Comparison of ENCODE assay signal across 8 mouse cellular contexts in genomic region chr2:128125635-128126470, GRCm38 (mm10). TPM values are rescaled to one million over a fixed set of nuclear protein-coding genes. Genes with fewer than 3 reads are reported as not detected.
DNase-seq lines count a peak whose midpoint lies in the region; ATAC-seq and TF ChIP-seq lines count a peak whose summit lies in the region.

Gene Bcl2l11, plus strand, starts transcription at chr2:128126038.

- TF ChIP-seq POLR2A in MEL (IDR thresholded peaks at IDR 0.05; ENCODE audit: control insufficient read depth in 1 of 2, insufficient read depth in 1 of 2, low read depth in 1 of 2, low read length in 2 of 2, poor library complexity in 1 of 2), result peak; percentile 70 to 96

- TF ChIP-seq RAD21 in MEL (IDR thresholded peaks at IDR 0.05; ENCODE audit: low read depth, low read length), result peak; percentile 63

- no peak for TF ChIP-seq EP300 in MEL (IDR thresholded peaks at IDR 0.05; ENCODE audit: low read depth in 1 of 2, low read length in 2 of 2)

- no peaks in the 10 kb centered on the region; a peak in 1 of 4 replicates for H3K36me3 ChIP-seq in MEL (ENCODE audit: control insufficient read depth in 1 of 2, insufficient read depth in 2 of 2, low read length in 2 of 2)
- H3K36me3 ChIP-seq in lung, embryonic 14.5 days (ENCODE audit: insufficient read depth), result peaks cover 21% of the 10 kb centered on the region

- no peaks in the 10 kb centered on the region for H3K27me3 ChIP-seq in MEL (ENCODE audit: control insufficient read depth in 1 of 2, insufficient read depth in 2 of 2, low read length in 2 of 2)
- H3K27me3 ChIP-seq in lung, embryonic 14.5 days (ENCODE audit: insufficient read depth, low read length), result peaks cover 24% of the 10 kb centered on the region

- peak within 1 kb of the TSS; percentile 17; the same call in 1 of the 2 replicates for H3K27ac ChIP-seq in MEL (ENCODE audit: control insufficient read depth, low read depth, low read length)
- H3K27ac ChIP-seq in lung, embryonic 14.5 days (ENCODE audit: low read depth), result peak within 1 kb of the TSS; percentile 84

- no peaks in the 10 kb centered on the region for H3K79me2 ChIP-seq in MEL (ENCODE audit: control insufficient read depth, insufficient read depth, low read length, poor library complexity)

- peak in 2 of 3 experiments; percentile 59 to 70; a peak in 5 of 6 replicates for TF ChIP-seq CTCF in MEL (IDR thresholded peaks at IDR 0.05 in 2 of 3, conservative IDR thresholded peaks at IDR 0.05 in 1 of 3; ENCODE audit: control insufficient read depth in 1 of 3, insufficient read depth in 1 of 3, low read depth in 2 of 3, low read length in 3 of 3, poor library complexity in 1 of 3, severe bottlenecking in 1 of 3)
- peak; percentile 76 for TF ChIP-seq CTCF in lung, embryonic 14.5 days (IDR thresholded peaks at IDR 0.05; ENCODE audit: low read depth)

- WGBS in lung, embryonic 14.5 days, result under 1% methylated on average over 76 of the region's 76 CpGs

- DNase-seq in MEL (ENCODE audit: low read depth, low spot score), result peak; percentile 97
- DNase-seq in cerebellum, adult 8-10 months, result peak; percentile 78
- peak; percentile 96 for DNase-seq in forelimb bud, embryonic 11.5 days (ENCODE audit: low read depth, low spot score)
- peak; percentile 98 for DNase-seq in heart, postnatal 4 days
- peak; percentile 76 to 81 for DNase-seq in layer of hippocampus, adult 8-10 months (ENCODE audit: low spot score in 2 of 2)
- peak; percentile 97 for DNase-seq in lung, embryonic 14.5 days
- peak; percentile 95 to 96 for DNase-seq in thymus, adult 18-20 months

- H3K9ac ChIP-seq in MEL (ENCODE audit: control insufficient read depth, low read depth, low read length, poor library complexity, severe bottlenecking), result peak within 1 kb of the TSS; percentile 77
- peak within 1 kb of the TSS; percentile 78 for H3K9ac ChIP-seq in lung, embryonic 14.5 days

- H3K4me1 ChIP-seq in MEL (ENCODE audit: control insufficient read depth in 1 of 2, insufficient read depth in 2 of 2, low read length in 2 of 2), result peaks cover 0 to 5% of the 10 kb centered on the region in 2 experiments; a peak in 1 of 4 replicates
- peaks cover 23% of the 10 kb centered on the region for H3K4me1 ChIP-seq in lung, embryonic 14.5 days (ENCODE audit: insufficient read depth)

- peak; percentile 81 for ATAC-seq in lung, embryonic 14.5 days (ENCODE audit: insufficient read depth)
- ATAC-seq in neutrophil, adult 5-6 weeks (ENCODE audit: extremely low read depth, insufficient number of reproducible peaks, low FRiP score, poor library complexity, severe bottlenecking), result peak; percentile 66

- H3K4me2 ChIP-seq in lung, embryonic 14.5 days, result peak within 1 kb of the TSS; percentile 94

- no peaks in the 10 kb centered on the region for H3K9me3 ChIP-seq in MEL (replicated peaks; ENCODE audit: insufficient read depth, low read length)
- H3K9me3 ChIP-seq in lung, embryonic 14.5 days (ENCODE audit: low read depth, low read length), result no peaks in the 10 kb centered on the region

- H3K4me3 ChIP-seq in MEL (ENCODE audit: control insufficient read depth in 1 of 2, insufficient read depth in 1 of 2, low read depth in 2 of 2, low read length in 2 of 2), result peak within 1 kb of the TSS; percentile 95 to 99
- H3K4me3 ChIP-seq in lung, embryonic 14.5 days (ENCODE audit: low read depth, low read length), result peak within 1 kb of the TSS; percentile 73

TF ChIP-seq in MEL, 35 proteins besides CTCF, POLR2A, EP300 and RAD21:
- TF ChIP-seq JUND (IDR thresholded peaks at IDR 0.05; ENCODE audit: low read depth, low read length), result no peak
- peak; percentile 42; the same call in 1 of the 2 replicates for TF ChIP-seq UBTF (IDR thresholded peaks at IDR 0.05; ENCODE audit: borderline replicate concordance, insufficient read depth, low read depth, low read length)
- TF ChIP-seq ETS1 (IDR thresholded peaks at IDR 0.05; ENCODE audit: low read depth, low read length), result peak; percentile 56
- no peak for TF ChIP-seq ZKSCAN1 (IDR thresholded peaks at IDR 0.05; ENCODE audit: low read depth, low read length)
- no peak for TF ChIP-seq GABPA (IDR thresholded peaks at IDR 0.05; ENCODE audit: low read depth, low read length)
- TF ChIP-seq MAX (IDR thresholded peaks at IDR 0.05; ENCODE audit: low read length), result peak; percentile 49
- TF ChIP-seq POLR2AphosphoS5 (IDR thresholded peaks at IDR 0.05; ENCODE audit: borderline replicate concordance, low read depth, low read length), result 0 out of 2 replicates have a peak, but pooled peaks have one; percentile 59
- no peak for TF ChIP-seq ZNF384 (IDR thresholded peaks at IDR 0.05; ENCODE audit: low read depth, low read length)
- TF ChIP-seq MXI1 (IDR thresholded peaks at IDR 0.05; ENCODE audit: low read depth, low read length), result peak; percentile 67; the same call in 1 of the 2 replicates
- peak; percentile 87; the same call in 1 of the 2 replicates for TF ChIP-seq MAZ (IDR thresholded peaks at IDR 0.05; ENCODE audit: low read depth, low read length)
- no peak for TF ChIP-seq MYC (IDR thresholded peaks at IDR 0.05; ENCODE audit: low read depth, low read length)
- TF ChIP-seq E2F4 (IDR thresholded peaks at IDR 0.05; ENCODE audit: borderline replicate concordance, low read depth, low read length), result no peak
- TF ChIP-seq TBP (IDR thresholded peaks at IDR 0.05; ENCODE audit: low read depth, low read length), result peak; percentile 80
- no peak for TF ChIP-seq MYB (IDR thresholded peaks at IDR 0.05; ENCODE audit: low read depth, low read length)
- no peak for TF ChIP-seq MAFK (IDR thresholded peaks at IDR 0.05; ENCODE audit: borderline replicate concordance, low read depth, low read length)
- peak; percentile 79 for TF ChIP-seq TCF12 (IDR thresholded peaks at IDR 0.05; ENCODE audit: low read depth, low read length)
- TF ChIP-seq CHD1 (IDR thresholded peaks at IDR 0.05; ENCODE audit: low read depth, low read length), result no peak
- TF ChIP-seq MEF2A (IDR thresholded peaks at IDR 0.05; ENCODE audit: extremely low read depth, insufficient replicate concordance, low read depth, low read length, poor library complexity, severe bottlenecking), result no peak
- TF ChIP-seq HCFC1 (IDR thresholded peaks at IDR 0.05; ENCODE audit: low read depth, low read length), result no peak
- no peak for TF ChIP-seq USF1 (IDR thresholded peaks at IDR 0.05; ENCODE audit: low read depth, low read length)
- peak; percentile 51 for TF ChIP-seq SMC3 (IDR thresholded peaks at IDR 0.05; ENCODE audit: low read depth, low read length)
- no peak for TF ChIP-seq CHD2 (IDR thresholded peaks at IDR 0.05; ENCODE audit: low read length)
- TF ChIP-seq NRF1 (IDR thresholded peaks at IDR 0.05; ENCODE audit: insufficient read depth, low read depth, low read length, poor library complexity, severe bottlenecking), result no peak
- TF ChIP-seq ZMIZ1 (IDR thresholded peaks at IDR 0.05; ENCODE audit: low read depth, low read length), result peak; percentile 91; the same call in 1 of the 2 replicates
- peak; percentile 58 for TF ChIP-seq BHLHE40 (IDR thresholded peaks at IDR 0.05; ENCODE audit: borderline replicate concordance, low read depth, low read length)
- TF ChIP-seq RCOR1 (IDR thresholded peaks at IDR 0.05; ENCODE audit: low read depth, low read length), result no peak
- no peak; the same call in 1 of the 2 replicates for TF ChIP-seq KAT2A (conservative IDR thresholded peaks at IDR 0.05; ENCODE audit: low read depth, low read length)
- TF ChIP-seq GATA1 (IDR thresholded peaks at IDR 0.05; ENCODE audit: low read depth, low read length), result no peak
- TF ChIP-seq POLR2AphosphoS2 (IDR thresholded peaks at IDR 0.05; ENCODE audit: low read length), result peak; percentile 91
- peak; percentile 92 for TF ChIP-seq NELFE (IDR thresholded peaks at IDR 0.05; ENCODE audit: low read depth, low read length)
- no peak; the same call in 1 of the 2 replicates for TF ChIP-seq ZC3H11A (IDR thresholded peaks at IDR 0.05; ENCODE audit: low read depth, low read length)
- TF ChIP-seq SIN3A (IDR thresholded peaks at IDR 0.05; ENCODE audit: low read length), result peak; percentile 65
- TF ChIP-seq ELF1 (IDR thresholded peaks at IDR 0.05; ENCODE audit: low read depth, low read length), result peak; percentile 56
- TF ChIP-seq TAL1 (IDR thresholded peaks at IDR 0.05; ENCODE audit: low read length), result no peak

RNA-seq across cellular contexts. Expression of gene Bcl2l11, which starts in this region (rescaled TPM):
- total RNA-seq in MEL (2012; rRNA removed), result 1.6 and 2.3 TPM in 2 replicates
- 1 to 10 TPM in 1 of 2 experiments, not detected in 1; 6.3 TPM for polyA plus RNA-seq in MEL (2012; ENCODE audit: insufficient read depth in 1 of 2, insufficient read length in 2 of 2, low read depth in 1 of 2, low replicate concordance in 2 of 2, missing spikeins in 1 of 2)
- 10 to 100 TPM; 28.2 to 29.9 TPM for total RNA-seq in heart, postnatal 4 days (2021)
- 1 to 10 TPM; 5.1 to 8.1 (median 6.5) TPM for total RNA-seq in layer of hippocampus, adult 8-10 months (2022)
- 27.9 and 29.9 TPM in 2 replicates for polyA plus RNA-seq in lung, embryonic 14.5 days (2014; fragmentation: Nextera tagmentation; extraction: Ambion mirVana)
- 42.1 and 48.5 TPM in 2 replicates for total RNA-seq in neutrophil, adult 5-6 weeks (2017)

Comparison
In these comparisons a context has a peak if more than half of its experiments do, and no peak if none do; other contexts are left out.
1. Peak in every context shown above with its lines: DNase-seq, ATAC-seq, H3K4me3 ChIP-seq and H3K27ac ChIP-seq.